Mouse (Mus musculus): ENCODE results near the gene Pex14. TPM values are rescaled to one million over a fixed set of nuclear protein-coding genes. Genes with fewer than 3 reads are reported as not detected.

The Pex14 gene
- total RNA-seq (2021) (10 to 100 TPM; 20.1 to 23.7 TPM), polyA plus RNA-seq (2012; rRNA removed) (17.4 and 21.2 TPM in 2 replicates)
- long read RNA-seq, transcript Pex14-201 (9 exons, 2,006 nt): major isoform, 49 of 57 reads
- long read RNA-seq, partial matches to known transcripts: 1 of 57 reads
- long read RNA-seq, other reads (novel, unspliced or antisense): 6 of 57 reads

DNA sequence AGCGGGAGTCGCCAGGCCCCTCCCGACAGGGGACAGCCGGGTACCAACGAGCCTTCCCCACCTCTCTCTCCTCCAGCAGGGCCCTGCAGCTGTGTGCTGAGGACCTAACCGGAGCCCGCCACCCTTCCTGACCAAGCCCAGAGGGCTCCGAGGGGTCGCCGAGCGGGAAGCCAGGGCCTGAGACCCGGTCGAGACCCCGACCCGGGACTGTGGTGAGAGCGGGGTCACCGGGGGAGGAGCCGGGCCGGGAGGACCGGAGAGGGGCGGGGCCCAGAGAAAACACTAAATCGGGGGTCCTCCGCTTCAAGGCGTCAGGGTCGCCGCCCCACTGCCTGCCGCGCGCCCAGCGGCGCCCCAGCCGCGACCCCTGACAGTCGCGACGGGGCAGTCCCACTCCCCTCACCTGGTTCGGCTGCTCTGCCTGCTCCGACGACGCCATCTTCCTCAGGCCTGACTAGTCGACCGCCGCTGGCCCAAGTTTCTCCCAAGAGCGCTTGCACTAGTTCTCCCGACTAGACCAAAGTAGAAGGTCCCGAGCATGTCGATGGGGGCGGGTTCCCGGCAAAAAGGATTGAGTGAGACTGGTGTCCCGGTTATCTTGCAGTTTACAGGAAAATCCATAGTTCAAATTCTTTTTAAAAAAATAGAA is at the start of gene Pex14:
Gene Pex14 (minus strand): TSS at position 508 of the 649 bp plus-strand sequence.
- intact Hi-C loops (cut with DNase I): loop anchor here (2.0 kb wide), 1 partner anchor 67 kb away; the partner anchor contains the start of gene Pgd
- Histone ChIP-seq H3K27ac (peak within 1 kb of the TSS; percentile 75), H3K79me2 (replicated peaks; ENCODE audit: control insufficient read depth, insufficient read depth, low read length) (peaks cover 4% of the 10 kb centered on the region), H3K4me3 (peak within 1 kb of the TSS; percentile 99), H3K4me1 (ENCODE audit: control insufficient read depth, insufficient read depth, low read length) (peaks cover 6% of the 10 kb centered on the region), H3K9ac (ENCODE audit: low read depth, low read length) (peak within 1 kb of the TSS; percentile 93), H3K36me3 (ENCODE audit: control insufficient read depth, insufficient read depth, low read length) (no peaks in the 10 kb centered on the region; the same call in 1 of the 2 replicates), H3K27me3 (ENCODE audit: control insufficient read depth, insufficient read depth, low read length) (no peaks in the 10 kb centered on the region)
- DNase-seq: peak; percentile 92 to 93
- under 1% methylated on average over 50 of the region's 50 CpGs for WGBS
- peak; percentile 74 for TF ChIP-seq POLR2A (IDR thresholded peaks at IDR 0.05; ENCODE audit: insufficient read depth, low read depth, low read length)
- no peak for TF ChIP-seq EP300 (IDR thresholded peaks at IDR 0.05; ENCODE audit: insufficient read depth, low read depth, low read length)

GRCm38 (mm10) chr4:149149196-149149595 is 49.5 kb upstream of the Pex14 start:
- intact Hi-C loops (cut with DNase I): loop anchor here (10.0 kb wide), 1 partner anchor 296 kb away; no protein-coding TSS in a partner anchor
- DNase-seq: no peak
- no peaks in the 10 kb centered on the region for H3K27me3 ChIP-seq (ENCODE audit: control insufficient read depth, insufficient read depth, low read length)
- H3K9ac ChIP-seq (ENCODE audit: low read depth, low read length): no peak overlapping the region
- H3K4me3 ChIP-seq: no peak overlapping the region
- H3K4me1 ChIP-seq (ENCODE audit: control insufficient read depth, insufficient read depth, low read length): peaks cover 1% of the 10 kb centered on the region; the same call in 1 of the 2 replicates
- no peaks in the 10 kb centered on the region for H3K36me3 ChIP-seq (ENCODE audit: control insufficient read depth, insufficient read depth, low read length)
- no peak overlapping the region for H3K27ac ChIP-seq
- TF ChIP-seq POLR2A (IDR thresholded peaks at IDR 0.05; ENCODE audit: insufficient read depth, low read depth, low read length): no peak
- TF ChIP-seq CTCF (IDR thresholded peaks at IDR 0.05): no peak
- TF ChIP-seq EP300 (IDR thresholded peaks at IDR 0.05; ENCODE audit: insufficient read depth, low read depth, low read length): no peak
- 74% methylated on average over 9 of the region's 9 CpGs for WGBS
- no peaks in the 10 kb centered on the region for H3K79me2 ChIP-seq (replicated peaks; ENCODE audit: control insufficient read depth, insufficient read depth, low read length)

GRCm38 (mm10) chr4:149148084-149148483 is 48.4 kb upstream of the Pex14 start:
- Histone ChIP-seq H3K27ac (no peak overlapping the region), H3K4me3 (no peak overlapping the region), H3K27me3 (ENCODE audit: control insufficient read depth, insufficient read depth, low read length) (no peaks in the 10 kb centered on the region), H3K36me3 (ENCODE audit: control insufficient read depth, insufficient read depth, low read length) (no peaks in the 10 kb centered on the region), H3K9ac (ENCODE audit: low read depth, low read length) (no peak overlapping the region), H3K79me2 (replicated peaks; ENCODE audit: control insufficient read depth, insufficient read depth, low read length) (no peaks in the 10 kb centered on the region), H3K4me1 (ENCODE audit: control insufficient read depth, insufficient read depth, low read length) (peaks cover 1% of the 10 kb centered on the region; the same call in 1 of the 2 replicates)
- TF ChIP-seq CTCF (IDR thresholded peaks at IDR 0.05) (no peak), EP300 (IDR thresholded peaks at IDR 0.05; ENCODE audit: insufficient read depth, low read depth, low read length) (no peak), POLR2A (IDR thresholded peaks at IDR 0.05; ENCODE audit: insufficient read depth, low read depth, low read length) (no peak)
- WGBS: 61% methylated on average over 4 of the region's 4 CpGs
- intact Hi-C loops (cut with DNase I): loop anchor here (10.0 kb wide), 1 partner anchor 297 kb away; no protein-coding TSS in a partner anchor
- no peak for DNase-seq

- WGBS: 88% methylated on average over 7 of the region's 7 CpGs
- Histone ChIP-seq H3K9ac (ENCODE audit: low read depth, low read length) (no peak overlapping the region), H3K79me2 (replicated peaks; ENCODE audit: control insufficient read depth, insufficient read depth, low read length) (no peaks in the 10 kb centered on the region), H3K4me1 (ENCODE audit: control insufficient read depth, insufficient read depth, low read length) (peaks cover 1% of the 10 kb centered on the region; the same call in 1 of the 2 replicates), H3K4me3 (no peak overlapping the region), H3K36me3 (ENCODE audit: control insufficient read depth, insufficient read depth, low read length) (no peaks in the 10 kb centered on the region), H3K27me3 (ENCODE audit: control insufficient read depth, insufficient read depth, low read length) (no peaks in the 10 kb centered on the region), H3K27ac (no peak overlapping the region)
- TF ChIP-seq POLR2A (IDR thresholded peaks at IDR 0.05; ENCODE audit: insufficient read depth, low read depth, low read length) (no peak), EP300 (IDR thresholded peaks at IDR 0.05; ENCODE audit: insufficient read depth, low read depth, low read length) (no peak), CTCF (IDR thresholded peaks at IDR 0.05) (no peak)
- intact Hi-C loops (cut with DNase I): loop anchor here (10.0 kb wide), 1 partner anchor 297 kb away; no protein-coding TSS in a partner anchor
- DNase-seq: no peak
Observed at GRCm38 (mm10) chr4:149147528-149147927, 47.9 kb upstream of the Pex14 start.

GRCm38 (mm10) chr4:149145151-149145550 is 45.5 kb upstream of the Pex14 start:
- intact Hi-C loops (cut with DNase I): loop anchor here (2.0 to 10.0 kb wide), 4 partner anchors 22 to 398 kb away; partner anchors contain the start of gene Pgd
- Histone ChIP-seq H3K4me1 (ENCODE audit: control insufficient read depth, insufficient read depth, low read length) (peaks cover 1% of the 10 kb centered on the region; the same call in 1 of the 2 replicates), H3K9ac (ENCODE audit: low read depth, low read length) (no peak overlapping the region), H3K4me3 (no peak overlapping the region), H3K36me3 (ENCODE audit: control insufficient read depth, insufficient read depth, low read length) (no peaks in the 10 kb centered on the region), H3K27me3 (ENCODE audit: control insufficient read depth, insufficient read depth, low read length) (no peaks in the 10 kb centered on the region), H3K27ac (no peak overlapping the region), H3K79me2 (replicated peaks; ENCODE audit: control insufficient read depth, insufficient read depth, low read length) (no peaks in the 10 kb centered on the region)
- no peak for TF ChIP-seq CTCF (IDR thresholded peaks at IDR 0.05)
- no peak for TF ChIP-seq EP300 (IDR thresholded peaks at IDR 0.05; ENCODE audit: insufficient read depth, low read depth, low read length)
- no peak for TF ChIP-seq POLR2A (IDR thresholded peaks at IDR 0.05; ENCODE audit: insufficient read depth, low read depth, low read length)
- WGBS: 78% methylated on average over 4 of the region's 4 CpGs
- DNase-seq: no peak

Data from heart, adult 2 months (tissue).